Mouse (Mus musculus) CD8-positive naive resting alpha-beta T cell, adult 57 days (primary cell): ENCODE results near the gene Crlf3. TPM values are rescaled to one million over a fixed set of nuclear protein-coding genes. Genes with fewer than 3 reads are reported as not detected.

Source experiments
- total RNA-seq: library from RNA; stranded (reverse); gene quantifications from one replicate; pipeline ENCODE4 v1.2.4, GENCODE M21; 2023

The Crlf3 gene
- 255 TPM for total RNA-seq

GRCm38 (mm10) chr11:80080826-80081728, at the start of gene Crlf3:
Crlf3 (minus strand) TSS chr11:80080991.

GRCm38 (mm10) chr11:80088917-80089816, 8.4 kb upstream of the Crlf3 start, which contains the start of gene Atad5:
Atad5 (plus strand) TSS chr11:80089400.

Other genes starting within 250 kb of the Crlf3 start
- 37.0 TPM for gene Utp6, start 118.6 kb downstream of the Crlf3 start, total RNA-seq
- 75.8 TPM for gene Suz12, start 87.9 kb downstream of the Crlf3 start, total RNA-seq
- 5.1 TPM for gene Atad5, start 8.4 kb upstream of the Crlf3 start, total RNA-seq
- gene Tefm, start 61.2 kb upstream of the Crlf3 start, total RNA-seq, result 4.8 TPM
- gene Adap2, start 73.1 kb upstream of the Crlf3 start, total RNA-seq, result 1.0 TPM
- 3.3 TPM for gene Rnf135, start 102.9 kb upstream of the Crlf3 start, total RNA-seq
- 47.3 TPM for gene Rhot1, start 128.0 kb upstream of the Crlf3 start, total RNA-seq
- gene Rhbdl3, start 219.9 kb upstream of the Crlf3 start, total RNA-seq, result 0.34 TPM